Mouse (Mus musculus) kidney, embryonic 16.5 days (tissue): ENCODE measurements around the gene Fbxo17. TPM values are rescaled to one million over a fixed set of nuclear protein-coding genes. Genes with fewer than 3 reads are reported as not detected.
A peak's percentile ranks its signal among the peaks of the same experiment; 100 is the strongest.

Experiments
- ATAC-seq: fragments of 200-750 bp; cut with Nextera tagmentation; 2 replicates; pipeline ENCODE4 v1.8.0; 2017; ENCODE audit warnings: moderate TSS enrichment; ENCODE audit not compliant: low FRiP score, low TSS enrichment
- H3K27ac ChIP-seq: fragments of 300-500 bp; sonication (generic); 2 replicates; pipeline ENCODE4 v1.5.1; 2014; ENCODE audit warnings: low read length
- H3K27me3 ChIP-seq: fragments of 300-500 bp; sonication (generic); 2 replicates; pipeline ENCODE4 v1.6.1; 2014; ENCODE audit warnings: low read length, control low read depth, mixed read lengths; ENCODE audit not compliant: insufficient read depth
- H3K36me3 ChIP-seq: fragments of 300-500 bp; sonication (generic); 2 replicates; pipeline ENCODE4 v1.6.1; 2014; ENCODE audit warnings: low read length, control low read depth, mixed read lengths; ENCODE audit not compliant: insufficient read depth
- H3K4me1 ChIP-seq: fragments of 300-500 bp; sonication (generic); 2 replicates; pipeline ENCODE4 v1.6.1; 2014; ENCODE audit warnings: low read length, control low read depth, mixed read lengths; ENCODE audit not compliant: insufficient read depth
- H3K4me2 ChIP-seq: fragments of 300-500 bp; sonication (generic); replicated peaks from 2 replicates; pipeline ENCODE4 v1.6.1; 2014; ENCODE audit warnings: low read depth, low read length
- H3K4me3 ChIP-seq: fragments of 300-500 bp; sonication (generic); 2 replicates; pipeline ENCODE4 v1.5.1; 2014; ENCODE audit warnings: mild to moderate bottlenecking, low read length
- H3K9ac ChIP-seq: fragments of 300-500 bp; sonication (generic); replicated peaks from 2 replicates; pipeline ENCODE4 v1.6.1; 2014; ENCODE audit warnings: low read length
- H3K9me3 ChIP-seq: fragments of 300-500 bp; sonication (generic); 2 replicates; pipeline ENCODE4 v1.6.1; 2016; ENCODE audit warnings: low read length, control low read depth
- WGBS: fragments of 180-500 bp; shearing (Covaris S2); extraction: QIAGEN DNeasy Blood & Tissue Kit; methylation state at CpG from one replicate; pipeline ENCODE4 v1.1.7; 2014; 5-methylcytosine and 5-hydroxymethylcytosine counted together
- polyA plus RNA-seq: library from polyadenylated mRNA; unstranded; fragments of >200 nt; fragmentation: Nextera tagmentation; extraction: Ambion mirVana; gene quantifications from 2 replicates; pipeline ENCODE4 v1.2.1, GENCODE M21; 2015

Fbxo17 gene
- polyA plus RNA-seq, 1 experiment from 2014 or later, result 9.4 TPM

GRCm38 (mm10) chr7:28710962-28711361 lies 5.6 kb upstream of the Fbxo17 start:
- Histone ChIP-seq H3K4me2 (no peak overlapping the region), H3K9me3 (no peaks in the 10 kb centered on the region; the same call in 1 of the 2 replicates), H3K36me3 (no peaks in the 10 kb centered on the region), H3K27me3 (no peaks in the 10 kb centered on the region), H3K4me1 (0 out of 2 replicates have a peak, but pooled peaks cover 3% of the 10 kb centered on the region), H3K27ac (no peak overlapping the region), H3K9ac (no peak overlapping the region), H3K4me3 (no peak overlapping the region)
- ATAC-seq, result no peak
- 68% methylated on average over 3 of the region's 3 CpGs for WGBS

- Histone ChIP-seq H3K4me3 (no peak overlapping the region), H3K9ac (no peak overlapping the region), H3K4me1 (peaks cover 17% of the 10 kb centered on the region; the same call in 1 of the 2 replicates), H3K4me2 (no peak overlapping the region), H3K9me3 (no peaks in the 10 kb centered on the region; the same call in 1 of the 2 replicates), H3K36me3 (no peaks in the 10 kb centered on the region), H3K27me3 (no peaks in the 10 kb centered on the region), H3K27ac (no peak overlapping the region)
- 78% methylated on average over 5 of the region's 5 CpGs for WGBS
- no peak for ATAC-seq
Measured at GRCm38 (mm10) chr7:28714667-28715066, 1.9 kb upstream of the Fbxo17 start.

- ATAC-seq, result no peak
- Histone ChIP-seq H3K36me3 (no peaks in the 10 kb centered on the region), H3K27ac (no peak overlapping the region), H3K9ac (no peak overlapping the region), H3K4me3 (no peak overlapping the region), H3K27me3 (no peaks in the 10 kb centered on the region), H3K4me2 (no peak overlapping the region), H3K4me1 (peaks cover 17% of the 10 kb centered on the region; the same call in 1 of the 2 replicates), H3K9me3 (no peaks in the 10 kb centered on the region; the same call in 1 of the 2 replicates)
- WGBS, result 96% methylated on average over 2 of the region's 2 CpGs
Measured at GRCm38 (mm10) chr7:28715598-28715997, 1.0 kb upstream of the Fbxo17 start.

GRCm38 (mm10) chr7:28717726-28718125 lies 1.1 kb downstream of the Fbxo17 start:
- no peak for ATAC-seq
- H3K9ac ChIP-seq, result no peak overlapping the region
- H3K9me3 ChIP-seq, result no peaks in the 10 kb centered on the region; the same call in 1 of the 2 replicates
- H3K4me3 ChIP-seq, result no peak overlapping the region
- H3K27me3 ChIP-seq, result no peaks in the 10 kb centered on the region
- H3K36me3 ChIP-seq, result no peaks in the 10 kb centered on the region
- 72% methylated on average over 10 of the region's 10 CpGs for WGBS
- H3K4me2 ChIP-seq, result 0 out of 2 replicates have a peak overlapping the region, but pooled peaks have one; percentile 76
- peaks cover 17% of the 10 kb centered on the region; the same call in 1 of the 2 replicates for H3K4me1 ChIP-seq
- H3K27ac ChIP-seq, result no peak overlapping the region

GRCm38 (mm10) chr7:28719159-28719558 lies 2.6 kb downstream of the Fbxo17 start:
- no peak overlapping the region for H3K4me3 ChIP-seq
- no peaks in the 10 kb centered on the region for H3K36me3 ChIP-seq
- no peak overlapping the region for H3K27ac ChIP-seq
- no peak for ATAC-seq
- H3K4me1 ChIP-seq, result peaks cover 14% of the 10 kb centered on the region; the same call in 1 of the 2 replicates
- H3K9ac ChIP-seq, result no peak overlapping the region
- H3K4me2 ChIP-seq, result no peak overlapping the region
- H3K9me3 ChIP-seq, result no peaks in the 10 kb centered on the region; the same call in 1 of the 2 replicates
- H3K27me3 ChIP-seq, result no peaks in the 10 kb centered on the region
- WGBS, result 56% methylated on average over 4 of the region's 4 CpGs

GRCm38 (mm10) chr7:28719650-28720049 lies 3.0 kb downstream of the Fbxo17 start:
- Histone ChIP-seq H3K27me3 (no peaks in the 10 kb centered on the region), H3K36me3 (no peaks in the 10 kb centered on the region), H3K4me3 (no peak overlapping the region), H3K4me1 (peaks cover 14% of the 10 kb centered on the region; the same call in 1 of the 2 replicates), H3K4me2 (no peak overlapping the region), H3K9ac (no peak overlapping the region), H3K9me3 (no peaks in the 10 kb centered on the region; the same call in 1 of the 2 replicates), H3K27ac (no peak overlapping the region)
- 76% methylated on average over 2 of the region's 2 CpGs for WGBS
- no peak for ATAC-seq

GRCm38 (mm10) chr7:28720753-28721537 lies 4.3 kb downstream of the Fbxo17 start:
- no peaks in the 10 kb centered on the region for H3K36me3 ChIP-seq
- no peak overlapping the region for H3K4me3 ChIP-seq
- H3K27me3 ChIP-seq, result no peaks in the 10 kb centered on the region
- no peak for ATAC-seq
- H3K9me3 ChIP-seq, result no peaks in the 10 kb centered on the region
- H3K27ac ChIP-seq, result no peak overlapping the region
- no peak overlapping the region for H3K9ac ChIP-seq
- peaks cover 14% of the 10 kb centered on the region; the same call in 1 of the 2 replicates for H3K4me1 ChIP-seq
- no peak overlapping the region for H3K4me2 ChIP-seq
- 83% methylated on average over 3 of the region's 3 CpGs for WGBS

- WGBS, result 89% methylated on average over 7 of the region's 7 CpGs
- peaks cover 14% of the 10 kb centered on the region; the same call in 1 of the 2 replicates for H3K4me1 ChIP-seq
- no peak for ATAC-seq
- no peaks in the 10 kb centered on the region for H3K9me3 ChIP-seq
- H3K4me2 ChIP-seq, result no peak overlapping the region
- no peak overlapping the region for H3K9ac ChIP-seq
- H3K36me3 ChIP-seq, result no peaks in the 10 kb centered on the region
- H3K27ac ChIP-seq, result no peak overlapping the region
- no peaks in the 10 kb centered on the region for H3K27me3 ChIP-seq
- H3K4me3 ChIP-seq, result no peak overlapping the region
Measured at GRCm38 (mm10) chr7:28722079-28722478, 5.5 kb downstream of the Fbxo17 start.

- Histone ChIP-seq H3K36me3 (no peaks in the 10 kb centered on the region), H3K27me3 (no peaks in the 10 kb centered on the region), H3K4me2 (no peak overlapping the region), H3K4me3 (no peak overlapping the region), H3K27ac (no peak overlapping the region), H3K9ac (no peak overlapping the region), H3K9me3 (no peaks in the 10 kb centered on the region), H3K4me1 (0 out of 2 replicates have a peak, but pooled peaks cover under 1% of the 10 kb centered on the region)
- ATAC-seq, result no peak
- WGBS, result 100% methylated on average over 2 of the region's 2 CpGs
Measured at GRCm38 (mm10) chr7:28724613-28725012, 8.0 kb downstream of the Fbxo17 start.

- no peaks in the 10 kb centered on the region for H3K4me1 ChIP-seq
- WGBS, result 11% methylated on average over 14 of the region's 14 CpGs
- H3K9me3 ChIP-seq, result peaks cover 9% of the 10 kb centered on the region
- no peak overlapping the region for H3K9ac ChIP-seq
- H3K27ac ChIP-seq, result no peak overlapping the region
- H3K4me2 ChIP-seq, result peak overlapping the region; percentile 17; the same call in 1 of the 2 replicates
- no peak overlapping the region for H3K4me3 ChIP-seq
- no peak for ATAC-seq
- peaks cover 3% of the 10 kb centered on the region; the same call in 1 of the 2 replicates for H3K36me3 ChIP-seq
- H3K27me3 ChIP-seq, result no peaks in the 10 kb centered on the region
Measured at GRCm38 (mm10) chr7:28726600-28726999, 10.0 kb downstream of the Fbxo17 start.
